Mouse (Mus musculus) activated CD4-positive, CD25-positive, alpha-beta regulatory T cell, adult 4 months (primary cell): Measurements from ENCODE around the gene Zmiz1. TPM values are rescaled to one million over a fixed set of nuclear protein-coding genes. Genes with fewer than 3 reads are reported as not detected.
A peak's percentile ranks its signal among the peaks of the same experiment; 100 is the strongest.

Experiments used
- ATAC-seq: one replicate; pipeline ENCODE4 v1.8.0; 2017
- polyA plus RNA-seq, 2 experiments: library from polyadenylated mRNA; unstranded; fragments of 100-300 nt; shearing (Covaris generic); gene quantifications; one replicate each; pipeline ENCODE4 v1.2.1; 2017

Gene Zmiz1
- polyA plus RNA-seq, 2 experiments from 2014 or later, result 23.8 to 27.9 TPM

DNA sequence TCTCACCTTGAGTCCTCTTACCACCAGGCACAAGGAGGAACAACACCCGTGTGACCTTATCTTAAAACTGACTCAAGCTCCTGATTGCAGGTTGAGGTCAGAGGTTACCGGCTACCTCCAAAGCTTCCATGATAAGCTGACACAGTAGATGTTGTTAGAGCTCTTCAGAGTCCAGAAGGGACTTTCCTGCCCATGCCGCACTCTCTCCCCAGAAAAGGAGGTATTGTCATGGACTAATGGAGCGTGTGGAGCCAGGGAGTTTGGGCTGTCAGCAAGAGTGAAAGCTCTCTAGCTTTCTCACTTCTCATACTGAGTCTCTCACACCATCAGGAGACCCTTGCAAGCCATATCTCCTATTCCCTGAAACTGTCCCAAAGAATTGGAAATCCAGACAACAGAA is 158.3 kb downstream of the Zmiz1 start:
- no peak for ATAC-seq

DNA sequence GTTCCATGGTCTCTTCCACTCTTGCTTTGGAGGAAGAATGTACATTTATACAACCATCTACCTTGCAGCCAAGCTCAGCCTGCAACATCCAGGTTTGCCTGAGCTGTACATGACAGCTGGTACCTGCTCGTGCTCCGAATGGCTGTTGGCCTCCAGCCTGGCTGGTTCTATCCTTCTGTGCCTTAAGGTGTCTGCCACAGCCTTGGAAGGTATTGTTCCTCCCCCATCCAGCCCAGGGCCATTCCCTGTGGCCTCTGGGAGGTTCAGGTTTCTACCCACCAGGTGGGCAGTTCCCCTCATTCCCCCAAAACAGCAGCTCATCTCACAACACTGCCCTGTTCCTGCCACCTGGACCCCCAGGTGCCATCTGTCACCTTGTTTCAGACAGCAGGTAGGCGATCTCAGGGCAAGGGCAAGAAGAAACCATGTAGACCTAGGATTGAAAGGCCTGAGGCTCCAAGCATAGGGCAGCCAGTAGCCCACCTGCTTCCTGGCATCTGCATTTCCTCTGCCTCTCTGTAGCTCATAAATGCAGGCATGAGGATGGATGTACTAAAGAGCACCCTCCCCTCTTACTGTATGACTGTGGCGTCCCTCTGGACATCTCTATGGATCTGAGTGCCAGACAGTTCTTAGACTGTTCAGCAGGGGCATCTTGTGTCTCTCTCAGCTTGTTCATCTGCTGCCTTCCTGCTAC is 160.2 kb downstream of the Zmiz1 start:
- ATAC-seq, result no peak

DNA sequence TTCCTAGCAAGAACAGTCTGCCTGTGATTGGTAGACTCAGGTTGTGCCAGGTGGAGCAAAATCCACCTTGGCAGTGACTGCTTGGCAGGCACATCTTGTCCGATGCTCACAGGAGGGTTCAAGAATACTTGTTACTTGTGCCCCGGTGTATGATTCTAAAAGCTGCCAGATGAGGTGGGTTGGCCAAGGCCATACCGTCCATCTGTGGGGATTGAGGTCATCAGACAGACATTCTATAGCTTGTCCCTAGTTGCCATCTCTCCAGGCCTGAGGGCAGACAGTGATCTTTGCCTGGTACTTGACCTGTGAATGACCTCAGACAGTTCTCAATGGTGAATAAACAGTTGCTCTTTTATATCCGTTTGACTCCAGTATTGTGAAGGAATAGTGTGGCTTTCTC is 161.8 kb downstream of the Zmiz1 start:
- ATAC-seq, result no peak

DNA sequence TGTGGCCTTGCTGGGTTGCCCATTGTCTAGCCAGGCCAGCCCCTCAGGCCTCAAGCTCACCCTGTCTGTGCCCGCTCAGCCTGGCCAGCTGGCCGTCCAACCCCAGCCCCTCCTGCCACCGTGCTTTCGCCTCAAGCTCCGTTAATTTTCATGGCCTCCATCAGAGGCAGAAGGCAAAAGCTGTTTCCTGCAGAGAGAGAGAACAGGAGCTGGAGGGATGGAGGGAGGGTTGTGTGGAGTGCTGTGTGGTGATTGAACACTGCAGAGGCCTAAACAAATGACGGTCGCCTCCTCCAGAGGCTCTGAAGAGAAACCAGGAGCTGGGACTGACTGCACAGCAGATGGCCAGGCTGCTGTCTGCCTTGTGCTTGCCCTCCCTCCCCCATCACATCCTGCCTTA is 164.7 kb downstream of the Zmiz1 start:
- ATAC-seq, result no peak

DNA sequence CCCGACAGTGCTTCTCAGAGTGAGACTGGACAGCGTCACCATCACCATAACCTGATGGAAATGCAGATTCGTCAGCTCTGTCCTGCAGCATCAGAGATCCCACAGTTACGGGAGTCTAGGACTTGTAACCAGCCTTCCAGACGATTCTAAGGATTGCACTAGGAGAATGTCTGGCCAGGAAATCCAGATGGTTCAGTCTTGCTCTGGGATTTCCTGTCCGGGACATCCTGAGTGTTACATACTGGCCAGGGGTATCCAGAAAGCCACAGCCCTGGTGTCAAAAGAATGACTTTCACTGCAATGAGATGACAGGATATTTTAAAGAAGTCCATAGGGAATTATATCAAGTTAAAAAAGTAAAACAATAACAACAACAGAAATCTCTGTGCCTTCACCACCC is 165.7 kb downstream of the Zmiz1 start:
- no peak for ATAC-seq

DNA sequence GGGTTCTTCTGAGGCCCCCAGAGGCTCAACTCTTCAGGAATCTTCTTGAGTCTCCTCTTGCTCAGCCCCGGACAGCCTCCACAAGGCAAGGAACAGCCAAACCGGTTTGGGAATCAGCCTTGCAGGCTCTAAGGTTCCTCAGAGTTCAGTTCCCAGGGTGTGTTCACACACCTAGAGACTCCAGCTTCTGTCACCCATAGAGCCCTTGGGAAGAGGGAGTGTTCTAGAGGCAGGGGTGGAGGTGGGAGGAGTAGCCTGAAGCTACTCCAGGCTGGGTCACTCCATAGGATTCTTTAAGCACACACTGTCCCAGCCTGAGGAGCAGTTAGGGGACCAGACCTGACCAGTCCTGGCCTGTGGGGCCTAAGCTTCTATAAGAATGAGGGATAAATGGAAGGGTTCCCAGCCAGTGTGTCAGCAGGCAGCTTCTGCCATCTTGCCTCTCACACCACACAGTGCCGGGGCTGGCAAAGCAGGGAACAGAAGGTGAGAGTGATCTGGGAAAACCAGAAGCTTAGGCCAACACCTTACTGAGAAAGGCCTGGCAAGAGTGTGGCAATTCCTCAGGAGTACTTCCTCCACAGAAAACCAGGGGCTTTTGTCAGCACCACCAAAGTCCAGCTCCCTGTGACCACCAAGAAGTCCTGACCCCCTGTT is 168.7 kb downstream of the Zmiz1 start:
- no peak for ATAC-seq

DNA sequence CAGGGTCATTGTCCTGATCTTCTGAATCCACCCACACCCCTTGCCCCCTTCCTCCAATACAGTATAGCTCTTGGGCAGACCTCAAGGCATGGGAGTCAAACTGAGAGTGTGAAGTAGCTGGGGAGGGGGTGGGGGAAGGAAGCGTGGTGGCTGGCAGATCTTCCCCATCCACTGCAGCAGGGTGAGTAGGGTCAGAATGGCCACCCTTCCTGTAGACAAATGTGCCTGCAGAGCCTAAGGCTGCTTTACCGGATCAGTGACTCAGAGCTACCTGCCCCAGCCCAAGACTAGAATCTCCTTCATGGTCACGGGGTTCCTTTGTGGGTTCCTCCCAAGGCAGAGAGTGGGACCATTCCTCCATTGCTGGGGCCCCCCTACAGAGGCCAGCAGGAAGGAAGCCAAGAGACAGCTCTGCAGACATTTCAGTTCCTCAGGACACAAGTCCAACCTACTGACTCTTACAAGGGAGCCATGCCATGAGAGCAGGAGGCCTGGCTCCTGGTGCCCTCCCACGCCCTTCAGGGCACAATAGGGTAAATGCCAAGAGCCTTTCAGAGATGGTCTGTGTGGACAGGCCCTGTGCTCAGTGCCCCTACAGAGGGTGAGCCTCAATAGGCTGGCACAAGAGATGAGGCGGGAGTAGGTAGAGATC is 169.6 kb downstream of the Zmiz1 start:
- ATAC-seq, result peak; percentile 63

DNA sequence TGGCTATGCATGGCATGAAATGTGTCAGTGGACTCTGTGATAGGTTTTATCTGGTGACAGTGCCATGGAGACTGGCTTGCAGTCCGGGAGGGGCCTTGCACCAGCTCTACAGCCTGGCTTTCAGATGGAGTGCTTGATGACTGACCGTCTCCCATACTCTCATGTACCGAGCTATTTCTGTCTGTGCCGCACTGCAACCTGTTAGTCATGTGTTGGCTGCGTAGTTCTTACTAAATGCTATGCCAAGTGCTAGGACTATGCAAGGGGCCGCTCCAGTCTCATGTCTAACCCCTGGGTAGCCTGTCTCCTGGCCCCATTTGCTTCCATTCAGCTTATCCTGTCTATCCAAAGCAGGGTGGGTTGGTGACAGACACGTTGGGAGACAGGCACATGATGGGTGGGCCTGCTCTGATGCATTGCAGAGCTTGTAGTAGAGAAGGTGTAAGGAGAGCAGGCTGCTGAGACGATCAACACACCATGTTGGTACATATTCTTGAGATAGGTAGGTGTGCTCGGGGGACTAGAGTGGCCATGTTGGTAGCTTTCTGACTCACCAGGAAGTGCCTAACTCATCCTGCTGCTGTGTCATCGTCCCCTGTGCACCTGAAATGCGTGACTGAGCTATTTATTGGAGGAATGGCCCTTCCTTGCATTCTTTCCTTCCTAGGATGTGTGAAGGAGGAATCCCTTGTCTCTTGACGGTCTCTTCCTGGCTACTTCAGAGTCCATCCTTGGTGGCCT is 171.1 kb downstream of the Zmiz1 start:
- peak; percentile 43 for ATAC-seq

DNA sequence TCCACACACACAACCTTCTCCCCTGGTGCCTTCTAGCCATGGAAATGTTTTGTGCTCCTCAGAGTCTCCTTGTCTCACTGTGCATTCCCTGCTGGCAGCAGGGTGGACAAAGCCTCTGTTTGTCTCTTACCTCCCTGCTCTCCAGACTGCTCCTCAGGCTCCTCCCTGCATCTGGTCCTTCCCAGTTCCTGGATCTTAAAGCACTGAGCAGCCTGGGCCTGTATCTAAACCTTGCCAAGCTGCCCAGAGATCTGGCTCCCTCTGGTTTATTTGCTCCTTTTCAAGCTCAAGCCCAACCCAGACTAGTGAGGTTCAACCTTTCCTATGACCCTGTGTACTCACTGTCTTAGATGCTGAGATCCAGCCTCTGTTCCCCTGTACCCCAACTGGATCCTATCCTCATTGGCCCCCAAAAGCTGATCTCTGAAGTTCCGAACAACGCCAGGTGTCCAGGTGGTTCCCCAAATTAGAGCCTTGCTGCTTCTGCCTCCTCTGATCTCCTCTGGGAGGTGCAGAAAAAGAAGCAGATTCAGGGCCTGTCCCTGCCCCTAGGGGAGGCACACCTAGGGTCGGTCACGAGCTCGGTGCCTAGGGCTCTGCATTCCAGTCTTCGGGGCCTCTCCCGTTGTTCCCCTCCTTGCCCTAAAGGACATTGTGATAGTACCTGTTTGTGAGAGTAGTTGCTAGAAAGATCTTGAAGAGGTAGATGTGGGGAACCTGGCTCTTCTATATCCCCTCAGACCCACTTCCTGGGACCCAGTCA is 171.8 kb downstream of the Zmiz1 start:
- peak; percentile 11 for ATAC-seq

DNA sequence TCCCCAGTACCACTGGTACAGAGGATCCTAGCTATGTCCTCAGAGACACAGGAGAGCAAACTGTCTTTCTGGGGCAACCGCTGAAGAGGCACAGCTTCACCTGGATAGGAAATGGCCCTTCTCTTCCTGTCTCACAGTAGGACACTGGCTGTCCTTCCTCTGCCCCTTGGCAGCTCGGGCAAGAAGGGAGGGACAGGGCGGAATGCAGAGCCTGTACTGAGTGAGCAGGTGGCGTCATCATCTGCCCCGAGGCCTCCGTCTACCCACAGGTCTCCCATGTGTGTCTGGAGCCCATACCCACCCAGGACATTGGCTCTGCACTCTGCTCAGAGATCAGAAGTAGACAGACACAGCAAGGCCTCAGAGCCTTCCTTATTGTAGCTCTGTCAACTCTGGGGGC is 172.5 kb downstream of the Zmiz1 start:
- ATAC-seq, result no peak

DNA sequence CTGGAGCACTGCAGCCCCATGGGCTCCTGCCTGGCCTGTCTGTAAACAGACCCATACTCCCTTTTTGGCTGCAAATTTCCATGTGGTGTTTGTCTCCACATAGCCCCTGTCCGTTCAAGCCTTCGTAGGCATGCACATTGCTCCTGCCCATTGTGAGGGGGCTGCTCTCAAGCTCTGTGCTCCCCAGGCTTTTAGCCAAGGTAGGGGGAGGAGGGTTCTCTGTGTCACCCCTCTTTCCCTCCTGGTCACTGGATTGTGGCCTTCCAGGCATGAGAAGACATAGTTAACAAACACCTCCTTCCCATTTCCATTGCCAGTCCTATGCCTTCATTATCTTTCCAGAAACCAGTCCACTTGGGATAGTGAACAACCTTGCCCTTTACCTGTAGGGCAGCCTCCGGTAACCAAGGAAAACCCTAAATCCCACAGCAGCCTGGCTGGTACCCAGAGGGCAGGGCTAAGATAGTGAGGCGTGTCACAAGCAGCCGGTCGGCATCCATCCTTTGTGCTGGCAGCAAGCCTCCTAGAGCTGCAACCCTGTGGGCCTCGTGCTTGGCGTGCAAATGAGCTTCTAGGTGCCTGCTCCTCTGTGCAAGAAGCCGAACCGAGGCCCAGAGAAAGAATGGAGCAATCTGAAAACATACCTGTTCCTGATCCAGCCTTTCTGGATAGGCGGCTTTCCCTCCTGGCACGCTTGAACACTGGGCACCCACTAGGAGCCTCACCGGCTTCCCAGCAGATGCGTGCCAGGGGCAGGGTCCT is 174.7 kb downstream of the Zmiz1 start:
- no peak for ATAC-seq

DNA sequence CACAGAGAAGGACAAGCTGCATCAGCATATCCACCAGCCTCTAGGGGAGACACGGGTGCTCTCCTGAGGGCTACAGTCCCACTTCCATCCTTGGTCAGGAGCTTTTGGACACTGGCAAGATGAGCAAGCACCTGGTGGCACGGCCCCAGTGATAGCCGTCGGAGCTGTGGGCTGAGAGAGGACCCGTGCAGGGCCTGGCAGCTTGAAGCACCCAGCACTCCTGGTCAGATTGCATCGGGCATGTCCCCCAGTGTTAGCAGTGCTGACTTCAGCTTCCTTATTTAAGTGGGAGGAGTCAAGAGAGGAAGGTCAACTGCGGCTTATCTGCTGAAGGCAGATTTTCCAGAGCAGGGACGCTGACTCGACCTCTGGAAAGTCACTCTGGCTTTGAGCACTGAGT is 175.3 kb downstream of the Zmiz1 start:
- ATAC-seq, result no peak

DNA sequence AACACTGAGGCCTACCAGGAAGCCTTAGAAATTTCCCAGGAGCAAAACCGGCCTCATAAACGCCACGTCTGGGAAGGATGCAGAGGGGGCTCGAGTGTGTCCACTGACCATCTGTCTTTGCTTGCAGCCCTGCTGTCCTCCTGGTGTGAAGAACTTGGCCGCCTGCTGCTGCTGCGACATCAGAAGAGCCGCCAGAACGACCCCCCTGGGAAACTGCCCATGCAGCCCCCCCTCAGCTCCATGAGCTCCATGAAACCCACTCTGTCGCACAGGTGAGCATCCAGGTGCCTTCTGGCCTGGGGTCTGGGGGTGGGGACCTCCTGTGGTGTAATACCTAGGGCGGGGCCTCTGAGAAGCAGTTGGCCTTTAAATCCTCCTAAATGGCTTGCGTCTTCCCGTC is 176.8 kb downstream of the Zmiz1 start:
- ATAC-seq, result no peak

DNA sequence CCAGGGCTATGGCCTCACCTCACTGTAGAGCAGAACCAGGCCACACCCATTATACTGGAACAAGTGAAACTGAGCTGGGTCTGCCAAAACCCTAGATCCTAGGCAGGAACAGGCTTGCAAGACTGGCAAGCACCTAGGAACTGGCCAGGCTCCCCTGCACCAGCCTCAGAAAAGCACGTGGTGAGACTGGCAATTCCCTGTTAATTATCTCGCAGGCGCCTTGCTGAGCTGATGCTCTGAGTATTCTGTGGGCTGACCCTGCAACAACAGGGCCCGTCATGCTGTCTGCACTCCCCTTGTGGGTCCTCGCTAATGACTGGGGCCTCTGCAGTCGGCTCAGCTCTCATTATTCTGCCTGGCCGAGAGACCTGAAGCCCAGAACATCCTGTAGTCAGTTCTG is 177.3 kb downstream of the Zmiz1 start:
- ATAC-seq, result no peak

DNA sequence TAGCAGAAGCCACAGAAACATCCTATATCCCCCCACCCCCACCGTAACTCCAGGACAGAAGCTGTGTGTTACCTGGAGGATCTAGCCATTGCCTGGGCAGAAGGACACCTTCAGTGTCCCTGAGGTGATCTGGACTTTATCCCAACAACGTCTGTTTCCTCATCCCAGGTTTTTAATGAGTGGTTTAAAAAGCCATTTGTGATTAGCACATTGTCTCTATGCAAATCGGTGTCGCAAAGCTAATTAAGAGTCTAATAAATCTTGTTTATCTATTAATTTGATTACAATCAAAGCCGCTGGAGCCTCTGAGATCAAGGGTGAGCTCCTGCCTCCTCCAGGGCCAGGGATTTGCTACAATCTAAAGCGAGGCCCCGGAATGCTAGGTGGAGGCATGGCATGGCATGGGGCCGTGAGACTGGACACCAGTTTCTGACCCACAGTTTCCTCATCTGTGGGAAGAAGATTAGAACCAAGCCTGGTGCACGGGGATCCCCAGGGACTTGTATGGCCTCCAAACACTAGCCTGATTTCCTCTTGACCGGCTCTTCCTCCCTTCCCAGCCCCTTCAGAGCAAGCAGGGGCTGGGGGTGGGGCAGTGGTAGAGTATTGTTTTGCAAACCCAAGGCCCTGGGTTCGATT is 180.3 kb downstream of the Zmiz1 start:
- no peak for ATAC-seq

DNA sequence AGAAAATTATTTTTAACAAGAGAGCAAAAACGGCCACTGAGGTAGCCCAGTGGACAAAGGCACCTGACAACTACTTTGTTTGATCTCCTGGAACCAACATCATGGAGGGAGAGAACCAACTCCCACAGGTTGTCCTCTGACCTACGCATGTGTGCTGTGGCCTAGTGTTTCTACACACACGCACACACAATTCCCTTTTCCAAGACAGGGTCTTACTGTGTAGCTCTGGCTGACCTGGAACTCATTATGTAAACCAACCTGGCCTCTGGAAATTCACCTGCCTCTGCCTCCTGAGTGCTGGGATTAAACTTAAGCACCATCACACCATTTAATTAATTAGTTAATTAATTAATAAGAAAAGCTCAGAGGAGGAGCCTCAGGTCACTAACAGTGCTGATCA is 181.0 kb downstream of the Zmiz1 start:
- ATAC-seq, result no peak

DNA sequence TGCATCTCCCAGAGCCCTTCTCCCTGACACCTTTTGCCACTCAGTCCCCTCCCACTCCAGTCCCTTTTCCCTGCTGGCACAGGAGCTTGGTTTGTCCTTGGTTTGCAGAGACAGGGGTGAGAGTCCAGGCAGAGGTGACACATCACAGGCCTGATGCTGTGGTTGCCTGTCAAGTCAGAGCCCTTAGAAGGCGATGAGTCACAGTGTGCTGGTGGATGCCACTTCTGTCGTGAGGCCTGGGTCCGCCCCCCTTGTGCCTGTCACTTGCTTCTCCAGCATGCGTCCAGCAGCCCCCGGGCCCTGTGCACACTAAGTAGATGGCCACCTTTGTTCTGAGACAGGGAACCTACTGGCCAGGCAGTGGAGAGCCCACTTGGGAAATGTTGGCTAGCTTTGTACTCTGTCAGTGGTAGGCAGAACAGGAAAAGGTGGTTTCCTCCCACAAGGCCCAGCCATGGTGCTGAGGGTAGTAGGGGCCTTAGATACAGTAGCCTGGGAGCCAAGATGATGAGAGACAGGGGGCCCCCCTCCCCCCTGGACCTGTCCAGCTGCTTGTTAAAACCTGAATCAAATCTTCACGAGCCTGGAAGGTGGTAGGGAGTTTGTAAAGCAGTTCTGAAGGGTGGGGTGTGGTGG is 181.6 kb downstream of the Zmiz1 start:
- ATAC-seq, result peak; percentile 82

DNA sequence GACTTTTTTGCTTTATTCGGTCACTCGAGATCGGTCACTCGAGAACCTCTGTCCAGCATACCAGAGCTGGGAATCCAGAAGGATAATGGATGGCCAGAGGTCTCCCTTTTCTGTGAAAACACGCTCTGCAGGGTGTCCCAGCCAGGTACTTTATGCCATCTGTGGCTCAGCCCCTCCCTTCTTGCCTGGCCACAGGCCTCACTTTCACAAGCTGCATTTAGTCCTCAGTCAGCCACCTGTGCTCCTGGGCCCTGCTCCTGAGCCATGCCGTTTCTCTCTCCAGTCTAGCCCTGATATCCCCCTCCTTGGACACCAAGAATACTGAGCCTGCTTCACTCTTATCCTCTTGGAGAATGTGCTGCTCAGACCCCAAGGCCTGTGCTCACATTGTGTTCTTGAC is 182.1 kb downstream of the Zmiz1 start:
- ATAC-seq, result no peak

DNA sequence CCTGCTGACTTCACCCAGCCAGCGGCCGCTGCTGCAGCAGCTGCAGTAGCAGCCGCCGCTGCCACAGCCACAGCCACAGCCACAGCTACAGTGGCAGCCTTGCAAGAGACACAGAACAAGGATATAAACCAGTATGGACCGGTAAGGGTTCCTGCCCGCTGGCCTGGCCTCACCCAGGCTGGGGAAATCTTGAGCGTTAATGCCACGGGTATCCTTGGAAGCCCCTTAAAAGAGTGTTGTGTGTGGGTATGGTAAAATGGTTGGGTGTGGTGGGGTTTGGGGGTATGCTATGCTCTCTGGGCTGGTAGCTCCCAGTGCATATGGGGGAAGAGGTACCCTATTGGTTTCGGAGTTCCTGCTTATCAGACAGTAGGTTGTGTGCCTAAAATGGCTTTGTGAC is 186.7 kb downstream of the Zmiz1 start:
- ATAC-seq, result peak; percentile 6

DNA sequence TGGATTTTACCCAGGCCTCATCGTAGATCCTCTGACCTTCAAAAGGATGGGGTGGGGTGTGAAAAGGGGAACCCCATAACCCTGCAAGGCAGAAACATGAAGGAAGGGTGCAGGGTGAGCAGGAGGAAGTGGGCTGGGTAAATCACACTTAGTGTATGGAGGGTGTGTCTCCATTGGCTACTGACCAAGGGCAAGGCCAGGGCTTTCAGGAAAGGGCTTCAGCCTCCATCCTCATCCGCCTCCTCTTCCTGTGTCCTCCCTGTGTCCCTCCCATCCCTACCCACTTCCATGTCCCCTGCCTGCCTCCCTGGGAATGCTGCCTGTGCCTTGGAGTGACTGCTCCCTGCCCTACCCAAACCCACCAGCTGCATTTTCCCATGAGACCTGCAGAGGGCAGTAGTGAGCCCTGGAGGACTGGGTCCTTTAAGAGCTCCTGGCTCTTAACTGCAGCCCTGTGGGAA is 187.2 kb downstream of the Zmiz1 start:
- ATAC-seq, result peak; percentile 75

DNA sequence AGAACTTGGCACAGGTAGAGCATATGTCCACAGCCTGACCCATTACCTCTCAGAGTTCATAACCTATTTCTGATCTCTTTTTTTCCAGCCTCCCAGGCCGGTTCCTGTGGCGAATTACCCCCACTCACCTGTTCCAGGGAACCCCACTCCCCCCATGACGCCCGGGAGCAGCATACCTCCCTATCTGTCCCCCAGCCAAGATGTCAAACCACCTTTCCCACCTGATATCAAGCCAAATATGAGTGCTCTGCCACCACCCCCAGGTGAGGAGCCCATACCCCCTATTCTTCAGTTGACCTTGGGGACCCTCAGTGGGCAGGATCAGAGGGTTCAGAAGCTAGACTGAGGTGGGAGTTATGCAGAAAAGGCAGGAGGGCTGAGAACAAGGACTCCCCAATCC is 192.1 kb downstream of the Zmiz1 start:
- ATAC-seq, result no peak
